Mouse (Mus musculus) myocyte (in vitro differentiated cells): Measurements from ENCODE around the gene Fopnl. TPM values are rescaled to one million over a fixed set of nuclear protein-coding genes. Genes with fewer than 3 reads are reported as not detected.

Experiments used
- H3K27me3 ChIP-seq: one replicate; pipeline ENCODE4 v1.6.1; 2011; ENCODE audit not compliant: control insufficient read depth, insufficient read depth, insufficient read length
- H3K36me3 ChIP-seq: one replicate; pipeline ENCODE4 v1.6.1; 2011; ENCODE audit not compliant: control insufficient read depth, insufficient read depth
- H3K4me2 ChIP-seq: one replicate; pipeline ENCODE4 v1.6.1; 2011; ENCODE audit warnings: low read depth, control low read depth
- H3K4me3 ChIP-seq: one replicate; pipeline ENCODE4 v1.5.1; 2011; ENCODE audit warnings: mild to moderate bottlenecking, control low read depth, moderate library complexity
- H3K79me2 ChIP-seq: one replicate; pipeline ENCODE4 v1.6.1; 2011; ENCODE audit not compliant: control insufficient read depth, insufficient read depth
- H3ac ChIP-seq: one replicate; pipeline ENCODE4 v1.6.1; 2011; ENCODE audit not compliant: control insufficient read depth, insufficient read length
- CEBPB ChIP-seq: IDR thresholded peaks from 2 replicates; pipeline ENCODE4 v1.6.1; 2011; ENCODE audit warnings: mild to moderate bottlenecking, moderate library complexity; ENCODE audit not compliant: poor library complexity, insufficient read depth, severe bottlenecking
- E2F4 ChIP-seq: IDR thresholded peaks from one replicate; pipeline ENCODE4 v1.6.1; 2011; ENCODE audit warnings: mild to moderate bottlenecking, control low read depth, moderate library complexity; ENCODE audit not compliant: insufficient read depth
- MAX ChIP-seq: IDR thresholded peaks from one replicate; pipeline ENCODE4 v1.6.1; 2011; ENCODE audit warnings: low read depth, mild to moderate bottlenecking, control low read depth
- MYOD1 ChIP-seq, 3 experiments: IDR thresholded peaks; one replicate each; pipeline ENCODE4 v1.6.1; 2011; ENCODE audit warnings: control low read depth in 2 of 3, low read depth in 2 of 3, mild to moderate bottlenecking in 2 of 3, moderate library complexity in 1 of 3; ENCODE audit not compliant: insufficient read length in 2 of 3, control insufficient read depth in 1 of 3
- MYOG ChIP-seq, 3 experiments: IDR thresholded peaks; one replicate each; pipeline ENCODE4 v1.6.1; 2011; ENCODE audit warnings: control low read depth in 2 of 3, low read depth in 2 of 3, mild to moderate bottlenecking in 2 of 3; ENCODE audit not compliant: insufficient read length in 2 of 3, control insufficient read depth in 1 of 3, insufficient read depth in 1 of 3
- POLR2A ChIP-seq: IDR thresholded peaks from one replicate; pipeline ENCODE4 v1.6.1; 2011; ENCODE audit warnings: low read depth, mild to moderate bottlenecking, control low read depth, moderate library complexity; ENCODE audit not compliant: insufficient read length
- POLR2AphosphoS2 ChIP-seq: IDR thresholded peaks from one replicate; pipeline ENCODE4 v1.6.1; 2011; ENCODE audit warnings: low read depth, control low read depth; ENCODE audit not compliant: insufficient read length
- REST ChIP-seq: IDR thresholded peaks from one replicate; pipeline ENCODE4 v1.6.1; 2011; ENCODE audit warnings: mild to moderate bottlenecking, control low read depth, moderate library complexity; ENCODE audit not compliant: insufficient read depth, insufficient read length
- SRF ChIP-seq: IDR thresholded peaks from one replicate; pipeline ENCODE4 v1.6.1; 2011; ENCODE audit warnings: low read depth; ENCODE audit not compliant: control insufficient read depth, insufficient read length
- TCF12 ChIP-seq: IDR thresholded peaks from one replicate; pipeline ENCODE4 v1.6.1; 2011; ENCODE audit warnings: mild to moderate bottlenecking, control low read depth; ENCODE audit not compliant: poor library complexity, insufficient read depth, severe bottlenecking
- TCF3 ChIP-seq: IDR thresholded peaks from one replicate; pipeline ENCODE4 v1.6.1; 2011; ENCODE audit warnings: low read depth, control low read depth; ENCODE audit not compliant: insufficient read length
- USF1 ChIP-seq: IDR thresholded peaks from one replicate; pipeline ENCODE4 v1.6.1; 2011; ENCODE audit warnings: low read depth, mild to moderate bottlenecking, control low read depth, moderate library complexity
- polyA plus RNA-seq: library from polyadenylated mRNA; unstranded; fragments of >200 nt; fragmentation: generic; extraction: Trizol; gene quantifications from one replicate; pipeline ENCODE4 v1.2.1, GENCODE M21; 2012; ENCODE audit warnings: missing spikeins

Fopnl gene
- polyA plus RNA-seq, 1 experiment = 34.3 TPM

GRCm38 (mm10) chr16:14296544-14297124 lies 20.6 kb downstream of the Fopnl start:
- no peaks in the 10 kb centered on the region for H3K79me2 ChIP-seq
- H3K36me3 ChIP-seq = peaks cover 17% of the 10 kb centered on the region
- no peak overlapping the region for H3K4me3 ChIP-seq
- no peaks in the 10 kb centered on the region for H3K27me3 ChIP-seq
- no peak for TF ChIP-seq SRF
- TF ChIP-seq MYOG (IDR thresholded peaks at IDR 0.05; ENCODE audit: control insufficient read depth in 1 of 3, insufficient read depth in 1 of 3, insufficient read length in 2 of 3, low read depth in 2 of 3) = no peak
- TF ChIP-seq CEBPB = no peak
- no peak for TF ChIP-seq USF1
- no peak for TF ChIP-seq E2F4
- no peak for TF ChIP-seq MYOD1 (IDR thresholded peaks at IDR 0.05; ENCODE audit: control insufficient read depth in 1 of 3, insufficient read length in 2 of 3, low read depth in 2 of 3)
- no peak overlapping the region for H3K4me2 ChIP-seq
- no peak overlapping the region for H3ac ChIP-seq

GRCm38 (mm10) chr16:14295291-14295690 lies 21.9 kb downstream of the Fopnl start:
- TF ChIP-seq REST = no peak
- no peak overlapping the region for H3K4me3 ChIP-seq
- H3K27me3 ChIP-seq = no peaks in the 10 kb centered on the region
- no peak overlapping the region for H3K4me2 ChIP-seq
- H3ac ChIP-seq = no peak overlapping the region
- no peaks in the 10 kb centered on the region for H3K79me2 ChIP-seq
- H3K36me3 ChIP-seq = peaks cover 17% of the 10 kb centered on the region

GRCm38 (mm10) chr16:14292205-14293199 lies 24.7 kb downstream of the Fopnl start:
- peaks cover 9% of the 10 kb centered on the region for H3K36me3 ChIP-seq
- H3K27me3 ChIP-seq = no peaks in the 10 kb centered on the region
- H3K4me2 ChIP-seq = no peak overlapping the region
- no peak overlapping the region for H3K4me3 ChIP-seq
- no peaks in the 10 kb centered on the region for H3K79me2 ChIP-seq
- no peak for TF ChIP-seq TCF12
- no peak for TF ChIP-seq TCF3
- no peak for TF ChIP-seq CEBPB
- no peak for TF ChIP-seq E2F4
- no peak for TF ChIP-seq MYOD1 (IDR thresholded peaks at IDR 0.05; ENCODE audit: control insufficient read depth in 1 of 3, insufficient read length in 2 of 3, low read depth in 2 of 3)
- TF ChIP-seq MYOG (IDR thresholded peaks at IDR 0.05; ENCODE audit: control insufficient read depth in 1 of 3, insufficient read depth in 1 of 3, insufficient read length in 2 of 3, low read depth in 2 of 3) = no peak
- no peak for TF ChIP-seq SRF
- no peak overlapping the region for H3ac ChIP-seq

- Histone ChIP-seq H3K27me3 (no peaks in the 10 kb centered on the region), H3ac (no peak within 1 kb of the TSS), H3K4me3 (no peak within 1 kb of the TSS), H3K36me3 (no peaks in the 10 kb centered on the region), H3K4me2 (no peak within 1 kb of the TSS), H3K79me2 (no peaks in the 10 kb centered on the region)
- TF ChIP-seq CEBPB (no peak), TCF12 (no peak)
These were observed 26.0 kb downstream of the Fopnl start, which contains the start of gene Myh11 for GRCm38 (mm10) chr16:14291223-14291622. Gene Myh11 (minus strand): TSS chr16:14291372.

- no peaks in the 10 kb centered on the region for H3K36me3 ChIP-seq
- TF ChIP-seq CEBPB (no peak), TCF3 (no peak), USF1 (no peak), POLR2AphosphoS2 (no peak), MAX (no peak), E2F4 (no peak), TCF12 (no peak), MYOD1 (IDR thresholded peaks at IDR 0.05; ENCODE audit: control insufficient read depth in 1 of 3, insufficient read length in 2 of 3, low read depth in 2 of 3) (no peak), POLR2A (no peak), MYOG (IDR thresholded peaks at IDR 0.05; ENCODE audit: control insufficient read depth in 1 of 3, insufficient read depth in 1 of 3, insufficient read length in 2 of 3, low read depth in 2 of 3) (no peak), REST (no peak), SRF (no peak)
- H3K4me2 ChIP-seq = no peak overlapping the region
- peaks cover 16% of the 10 kb centered on the region for H3K27me3 ChIP-seq
- H3K79me2 ChIP-seq = no peaks in the 10 kb centered on the region
- no peak overlapping the region for H3K4me3 ChIP-seq
- no peak overlapping the region for H3ac ChIP-seq
These were observed 44.7 kb downstream of the Fopnl start for GRCm38 (mm10) chr16:14272374-14272965.
